Mouse (Mus musculus) limb, embryonic 15.5 days (tissue): ENCODE data around the gene Tnfrsf8. TPM values are rescaled to one million over a fixed set of nuclear protein-coding genes. Genes with fewer than 3 reads are reported as not detected.
"Not testable (repeated sequence)": the region's sequence is repeated elsewhere in the genome, so short reads cannot be mapped to it uniquely, and the experiment has no call there.

Source experiments
- ATAC-seq: fragments of 200-750 bp; cut with Nextera tagmentation; 2 replicates; pipeline ENCODE4 v1.8.0; 2017; ENCODE audit warnings: low read depth, moderate TSS enrichment; ENCODE audit not compliant: insufficient number of reproducible peaks, low FRiP score, low TSS enrichment
- H3K27ac ChIP-seq: fragments of 300-500 bp; sonication (generic); 2 replicates; pipeline ENCODE4 v1.5.1; 2015; ENCODE audit warnings: moderate library complexity, mild to moderate bottlenecking, inconsistent platforms
- H3K27me3 ChIP-seq: fragments of 300-500 bp; sonication (generic); 2 replicates; pipeline ENCODE4 v1.6.1; 2015; ENCODE audit warnings: inconsistent platforms
- H3K36me3 ChIP-seq: fragments of 300-500 bp; sonication (generic); 2 replicates; pipeline ENCODE4 v1.6.1; 2015; ENCODE audit warnings: inconsistent platforms
- H3K4me1 ChIP-seq: fragments of 300-500 bp; sonication (generic); 2 replicates; pipeline ENCODE4 v1.6.1; 2015; ENCODE audit warnings: inconsistent platforms
- H3K4me2 ChIP-seq: fragments of 300-500 bp; sonication (generic); 2 replicates; pipeline ENCODE4 v1.6.1; 2015; ENCODE audit warnings: mild to moderate bottlenecking, inconsistent platforms
- H3K4me3 ChIP-seq: fragments of 300-500 bp; sonication (generic); 2 replicates; pipeline ENCODE4 v1.5.1; 2015; ENCODE audit warnings: mild to moderate bottlenecking, inconsistent platforms
- H3K9ac ChIP-seq: fragments of 300-500 bp; sonication (generic); 2 replicates; pipeline ENCODE4 v1.6.1; 2015; ENCODE audit warnings: inconsistent platforms
- H3K9me3 ChIP-seq: fragments of 300-500 bp; sonication (generic); 2 replicates; pipeline ENCODE4 v1.6.1; 2016; ENCODE audit warnings: inconsistent platforms
- WGBS: fragments of 180-500 bp; shearing (Covaris S2); methylation state at CpG from one replicate; pipeline ENCODE4 v1.1.7; 2015; 5-methylcytosine and 5-hydroxymethylcytosine counted together
- polyA plus RNA-seq: library from polyadenylated mRNA; unstranded; fragments of >200 nt; fragmentation: Nextera tagmentation; extraction: Ambion mirVana; gene quantifications from 2 replicates; pipeline ENCODE4 v1.2.1, GENCODE M21; 2015

The Tnfrsf8 gene
- polyA plus RNA-seq = 0.17 TPM in 1 of 2 replicates, not detected in the other

- Histone ChIP-seq H3K27me3 (peaks cover 29% of the 10 kb centered on the region), H3K4me2 (no peak within 1 kb of the TSS), H3K9ac (no peak within 1 kb of the TSS), H3K4me1 (no peaks in the 10 kb centered on the region), H3K27ac (no peak within 1 kb of the TSS), H3K36me3 (no peaks in the 10 kb centered on the region), H3K4me3 (no peak within 1 kb of the TSS), H3K9me3 (no peaks in the 10 kb centered on the region)
- no peak for ATAC-seq
- 4% methylated on average over 24 of the region's 24 CpGs for WGBS
These were observed at the start of gene Tnfrsf8 for GRCm38 (mm10) chr4:145314836-145315467. TSS of gene Tnfrsf8 (minus strand) at chr4:145315164.

GRCm38 (mm10) chr4:145361635-145362034 lies 46.7 kb upstream of the Tnfrsf8 start:
- not testable (repeated sequence) for H3K36me3 ChIP-seq, H3K27me3 ChIP-seq, ATAC-seq, H3K4me2 ChIP-seq, H3K27ac ChIP-seq, H3K4me1 ChIP-seq, H3K4me3 ChIP-seq, H3K9me3 ChIP-seq, H3K9ac ChIP-seq

DNA sequence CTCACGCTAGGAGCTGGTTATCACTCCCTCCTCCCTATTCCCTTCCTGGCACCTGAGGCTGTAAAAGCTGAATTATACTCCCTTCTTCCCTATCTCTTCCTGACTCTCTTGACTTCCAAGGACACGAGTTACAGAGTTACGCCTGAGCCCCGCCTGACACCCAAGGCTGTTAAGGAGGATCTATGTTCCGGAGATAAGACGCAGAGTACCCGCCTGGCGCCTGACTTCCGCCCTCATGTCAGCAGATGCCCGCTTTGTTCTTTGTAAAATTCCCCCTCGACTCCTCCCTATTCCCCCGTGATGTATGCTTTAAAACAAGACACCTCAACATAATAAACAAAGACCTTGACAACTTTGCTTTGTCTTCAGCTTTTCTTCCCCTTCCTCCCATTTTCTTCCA lies 46.1 kb upstream of the Tnfrsf8 start:
- WGBS = 10% methylated on average over 12 of the region's 12 CpGs
- Histone ChIP-seq H3K27ac (no peak overlapping the region), H3K36me3 (no peaks in the 10 kb centered on the region), H3K4me1 (no peaks in the 10 kb centered on the region), H3K9ac (no peak overlapping the region), H3K27me3 (no peaks in the 10 kb centered on the region), H3K4me3 (no peak overlapping the region), H3K4me2 (no peak overlapping the region), H3K9me3 (no peaks in the 10 kb centered on the region)
- no peak for ATAC-seq

DNA sequence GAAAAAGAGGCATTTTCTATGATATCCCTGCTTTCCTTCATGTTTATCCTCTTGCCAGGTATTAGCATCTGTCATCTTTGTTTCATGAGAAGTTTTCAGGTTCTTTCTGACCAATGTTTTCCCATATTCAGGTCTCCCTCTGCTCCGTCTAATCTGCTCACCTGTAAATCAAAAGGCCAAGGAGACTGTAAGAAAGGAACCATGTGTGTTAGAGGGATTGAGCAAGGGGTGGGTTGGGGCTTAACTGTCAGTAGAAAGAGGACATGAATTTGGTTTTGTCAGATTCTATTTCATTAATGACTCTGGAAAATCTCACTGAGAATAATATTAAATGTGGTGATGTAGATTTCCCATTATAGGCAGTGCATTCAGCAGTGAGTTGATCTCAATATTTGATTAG lies 45.6 kb upstream of the Tnfrsf8 start:
- Histone ChIP-seq H3K36me3 (no peaks in the 10 kb centered on the region), H3K4me2 (no peak overlapping the region), H3K9me3 (no peaks in the 10 kb centered on the region), H3K4me1 (no peaks in the 10 kb centered on the region), H3K27ac (no peak overlapping the region), H3K27me3 (no peaks in the 10 kb centered on the region), H3K9ac (no peak overlapping the region), H3K4me3 (no peak overlapping the region)
- ATAC-seq = no peak
- WGBS = 51% methylated on average over 1 of the region's 1 CpGs

DNA sequence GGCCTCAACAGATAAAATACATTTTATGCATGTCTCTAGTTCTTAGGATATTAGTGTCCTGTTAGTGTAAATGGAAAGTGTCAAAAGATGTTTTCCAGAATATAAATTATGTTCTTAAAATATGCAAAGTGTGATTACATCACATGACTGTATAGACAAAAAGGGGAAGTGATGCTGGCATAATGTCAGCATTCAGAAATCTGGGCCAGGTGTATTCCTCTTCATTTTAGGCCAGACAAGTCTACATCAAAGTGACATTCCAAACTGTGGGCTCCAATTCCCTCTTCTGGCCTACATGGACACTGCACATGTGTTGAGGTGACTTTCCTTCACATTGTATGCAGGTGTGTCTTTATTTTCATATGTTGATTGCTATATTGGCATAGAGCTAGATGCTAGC lies 41.3 kb upstream of the Tnfrsf8 start:
- no peak overlapping the region for H3K9ac ChIP-seq
- ATAC-seq = no peak
- no peak overlapping the region for H3K4me3 ChIP-seq
- H3K27ac ChIP-seq = no peak overlapping the region
- no peaks in the 10 kb centered on the region for H3K36me3 ChIP-seq
- no peaks in the 10 kb centered on the region for H3K27me3 ChIP-seq
- H3K9me3 ChIP-seq = no peaks in the 10 kb centered on the region
- no peak overlapping the region for H3K4me2 ChIP-seq
- H3K4me1 ChIP-seq = no peaks in the 10 kb centered on the region

DNA sequence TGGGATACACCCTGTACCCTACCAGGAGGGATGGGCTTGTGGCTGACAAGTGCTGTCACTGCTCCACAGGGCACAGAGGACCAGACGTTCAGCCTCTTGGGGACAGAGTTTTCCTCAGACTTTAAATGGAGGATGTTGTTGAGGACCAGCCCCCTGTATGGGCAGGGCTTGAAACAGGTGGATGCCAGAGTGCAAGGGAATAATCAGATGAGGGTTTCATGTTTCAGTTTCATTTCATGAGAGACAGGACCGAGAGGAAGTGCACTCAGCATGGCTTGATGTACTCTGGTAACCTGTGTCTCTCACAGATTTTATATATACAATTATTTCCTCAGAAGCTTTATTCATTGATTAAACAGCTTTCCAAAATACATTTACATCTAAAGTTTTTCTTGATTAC lies 38.9 kb upstream of the Tnfrsf8 start:
- H3K27me3 ChIP-seq = no peaks in the 10 kb centered on the region
- H3K9ac ChIP-seq = no peak overlapping the region
- H3K36me3 ChIP-seq = no peaks in the 10 kb centered on the region
- H3K4me2 ChIP-seq = no peak overlapping the region
- no peaks in the 10 kb centered on the region for H3K9me3 ChIP-seq
- no peak for ATAC-seq
- no peak overlapping the region for H3K4me3 ChIP-seq
- no peak overlapping the region for H3K27ac ChIP-seq
- 26% methylated on average over 2 of the region's 2 CpGs for WGBS
- H3K4me1 ChIP-seq = no peaks in the 10 kb centered on the region

DNA sequence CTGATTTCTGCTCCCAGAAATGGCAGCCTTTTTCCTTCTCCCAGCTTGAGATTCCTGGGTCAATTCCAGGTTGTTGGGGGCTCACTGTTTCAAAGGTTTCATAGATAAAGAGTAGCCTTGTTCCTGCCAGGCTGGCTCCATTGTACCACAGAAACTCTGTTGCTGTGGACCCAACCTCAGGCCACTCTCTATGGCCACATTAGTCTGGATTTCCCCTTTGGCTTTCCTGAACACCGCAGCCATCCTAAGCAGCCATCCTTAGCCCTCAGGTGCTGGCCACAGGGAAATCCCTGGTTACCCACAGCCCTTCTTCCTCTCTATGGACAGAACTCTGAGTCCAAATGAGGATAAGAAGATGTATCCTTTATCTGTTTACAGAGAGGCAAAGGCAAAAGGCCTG lies 30.0 kb upstream of the Tnfrsf8 start:
- Histone ChIP-seq H3K27me3 (no peaks in the 10 kb centered on the region), H3K4me3 (no peak overlapping the region), H3K9me3 (no peaks in the 10 kb centered on the region), H3K4me1 (no peaks in the 10 kb centered on the region), H3K9ac (no peak overlapping the region), H3K4me2 (no peak overlapping the region), H3K27ac (no peak overlapping the region), H3K36me3 (no peaks in the 10 kb centered on the region)
- ATAC-seq = no peak
- 94% methylated on average over 1 of the region's 1 CpGs for WGBS

- no peak for ATAC-seq
These were observed 27.2 kb upstream of the Tnfrsf8 start for GRCm38 (mm10) chr4:145341879-145342809.

GRCm38 (mm10) chr4:145337906-145338858 lies 23.2 kb upstream of the Tnfrsf8 start:
- Histone ChIP-seq H3K4me3 (no peak overlapping the region), H3K36me3 (no peaks in the 10 kb centered on the region), H3K9ac (no peak overlapping the region), H3K27ac (no peak overlapping the region), H3K4me2 (no peak overlapping the region), H3K4me1 (no peaks in the 10 kb centered on the region), H3K9me3 (no peaks in the 10 kb centered on the region), H3K27me3 (no peaks in the 10 kb centered on the region)
- ATAC-seq = no peak
- 77% methylated on average over 9 of the region's 9 CpGs for WGBS

More at GRCm38 (mm10) chr4:145341879-145342809, 27.2 kb upstream of the Tnfrsf8 start:
- no peaks in the 10 kb centered on the region for H3K36me3 ChIP-seq
- H3K4me2 ChIP-seq = no peak overlapping the region
- no peaks in the 10 kb centered on the region for H3K4me1 ChIP-seq
- no peak overlapping the region for H3K4me3 ChIP-seq
- WGBS = 72% methylated on average over 6 of the region's 6 CpGs
- H3K27ac ChIP-seq = no peak overlapping the region
- no peaks in the 10 kb centered on the region for H3K9me3 ChIP-seq
- H3K27me3 ChIP-seq = no peaks in the 10 kb centered on the region
- no peak overlapping the region for H3K9ac ChIP-seq

GRCm38 (mm10) chr4:145336587-145336986 lies 21.6 kb upstream of the Tnfrsf8 start:
- Histone ChIP-seq H3K4me3 (no peak overlapping the region), H3K4me2 (no peak overlapping the region), H3K27ac (no peak overlapping the region), H3K36me3 (no peaks in the 10 kb centered on the region), H3K27me3 (no peaks in the 10 kb centered on the region), H3K9ac (no peak overlapping the region), H3K9me3 (no peaks in the 10 kb centered on the region), H3K4me1 (no peaks in the 10 kb centered on the region)
- 86% methylated on average over 5 of the region's 5 CpGs for WGBS
- no peak for ATAC-seq

- no peaks in the 10 kb centered on the region for H3K9me3 ChIP-seq
- H3K4me2 ChIP-seq = no peak overlapping the region
- no peak overlapping the region for H3K4me3 ChIP-seq
- H3K27me3 ChIP-seq = no peaks in the 10 kb centered on the region
- ATAC-seq = no peak
- H3K27ac ChIP-seq = no peak overlapping the region
- H3K4me1 ChIP-seq = no peaks in the 10 kb centered on the region
- no peaks in the 10 kb centered on the region for H3K36me3 ChIP-seq
- WGBS = 54% methylated on average over 1 of the region's 1 CpGs
- H3K9ac ChIP-seq = no peak overlapping the region
These were observed 21.1 kb upstream of the Tnfrsf8 start for GRCm38 (mm10) chr4:145336019-145336418.
